19 mouse cellular contexts compared by ENCODE assay signal in the genomic region with DNA sequence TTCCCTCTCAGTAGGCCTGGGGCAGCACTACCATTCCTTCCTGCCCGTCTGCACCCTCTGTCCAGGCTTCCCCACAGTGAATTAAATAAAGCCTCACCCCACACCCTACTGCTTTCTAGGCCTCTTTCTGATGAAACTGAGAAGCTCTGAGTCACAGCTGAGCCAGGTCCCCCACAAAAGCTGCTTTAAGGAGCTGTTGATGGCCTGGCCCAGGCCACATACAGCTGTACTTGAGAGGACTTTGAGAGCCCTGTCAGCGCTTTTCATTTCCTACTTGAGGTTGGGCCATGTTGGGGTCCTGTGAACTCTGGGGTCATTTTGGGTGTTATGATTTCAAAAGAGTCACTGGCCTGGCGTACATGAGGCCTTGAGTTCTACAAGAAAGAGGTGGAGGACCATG. TPM values are rescaled to one million over a fixed set of nuclear protein-coding genes. Genes with fewer than 3 reads are reported as not detected.
DNase-seq lines count a peak whose midpoint lies in the region; ATAC-seq and TF ChIP-seq lines count a peak whose summit lies in the region.
"Had no signal": no experiment of that assay in that cellular context is flagged by ENCODE, and none has a peak within 500 bp of the region (broad histone marks: within the 10 kb centered on the region; RNA-seq: fewer than 3 reads in every experiment).

No protein-coding gene starts in this region.

- no peaks in the 10 kb centered on the region for H3K4me1 ChIP-seq in intestine, postnatal 0 days (replicated peaks; ENCODE audit: control insufficient read depth, insufficient read depth, low read length)
- H3K4me1 ChIP-seq in intestine, embryonic 15.5 days (replicated peaks) = peaks cover 7% of the 10 kb centered on the region
- peaks cover 10% of the 10 kb centered on the region for H3K4me1 ChIP-seq in midbrain, embryonic 13.5 days (replicated peaks)
- peaks cover 6% of the 10 kb centered on the region; the same call in 1 of the 2 replicates for H3K4me1 ChIP-seq in midbrain, postnatal 0 days (ENCODE audit: insufficient read depth, low read length)

- no peaks in the 10 kb centered on the region for H3K9me3 ChIP-seq in intestine, postnatal 0 days (ENCODE audit: control insufficient read depth)
- no peaks in the 10 kb centered on the region for H3K9me3 ChIP-seq in intestine, embryonic 15.5 days
- H3K9me3 ChIP-seq in midbrain, embryonic 13.5 days = no peaks in the 10 kb centered on the region
- H3K9me3 ChIP-seq in midbrain, postnatal 0 days (ENCODE audit: low read length) = no peaks in the 10 kb centered on the region
- H3K9me3 ChIP-seq: embryonic facial prominence, embryonic 10.5 days; embryonic facial prominence, embryonic 12.5 days; forebrain, embryonic 13.5 days; forebrain, embryonic 15.5 days had no signal

- 0 out of 2 replicates have a peak overlapping the region, but pooled peaks have one; percentile 4 for H3K27ac ChIP-seq in intestine, postnatal 0 days (ENCODE audit: low read depth, low read length)
- H3K27ac ChIP-seq in intestine, embryonic 15.5 days = no peak overlapping the region
- H3K27ac ChIP-seq in midbrain, embryonic 13.5 days = no peak overlapping the region
- H3K27ac ChIP-seq in midbrain, postnatal 0 days (ENCODE audit: low read depth, low read length) = no peak overlapping the region
- H3K27ac ChIP-seq: embryonic facial prominence, embryonic 10.5 days; embryonic facial prominence, embryonic 12.5 days; forebrain, embryonic 13.5 days; forebrain, embryonic 15.5 days had no signal

- TF ChIP-seq CTCF in intestine, postnatal 0 days (IDR thresholded peaks at IDR 0.05; ENCODE audit: low read depth) = no peak
- no peak for TF ChIP-seq CTCF in midbrain, postnatal 0 days (IDR thresholded peaks at IDR 0.05)

- peak; percentile 61 for DNase-seq in lung, postnatal 10 days
- DNase-seq in lung, postnatal 25 days (ENCODE audit: low spot score) = no peak
- DNase-seq in midbrain, postnatal 0 days (ENCODE audit: low spot score) = no peak
- DNase-seq in frontal cortex, postnatal 10 days (ENCODE audit: low spot score in 2 of 2) = no peak
- DNase-seq: adrenal gland, adult 2 months; adrenal gland, postnatal 10 days; adrenal gland, postnatal 25 days; cerebellum, adult 11-12 months; cerebellum, adult 2 months; cerebellum, adult 9-10 months; cerebellum, postnatal 10 days; cerebellum, postnatal 25 days had no signal

- WGBS in intestine, postnatal 0 days = 87% methylated on average over 3 of the region's 3 CpGs
- 92% methylated on average over 3 of the region's 3 CpGs for WGBS in intestine, embryonic 15.5 days
- 92% methylated on average over 3 of the region's 3 CpGs for WGBS in midbrain, embryonic 13.5 days
- 95% methylated on average over 3 of the region's 3 CpGs for WGBS in midbrain, postnatal 0 days

- no peak for ATAC-seq in intestine, postnatal 0 days
- ATAC-seq in intestine, embryonic 15.5 days = no peak
- ATAC-seq in midbrain, embryonic 13.5 days = no peak
- no peak for ATAC-seq in midbrain, postnatal 0 days (ENCODE audit: low FRiP score)
- ATAC-seq: forebrain, embryonic 13.5 days; forebrain, embryonic 15.5 days had no signal

- no peak overlapping the region for H3K4me2 ChIP-seq in intestine, postnatal 0 days (replicated peaks; ENCODE audit: low read depth)
- H3K4me2 ChIP-seq in intestine, embryonic 15.5 days (replicated peaks) = no peak overlapping the region
- no peak overlapping the region for H3K4me2 ChIP-seq in midbrain, embryonic 13.5 days (replicated peaks)
- no peak overlapping the region for H3K4me2 ChIP-seq in midbrain, postnatal 0 days (ENCODE audit: low read depth, low read length, poor library complexity, severe bottlenecking)
- H3K4me2 ChIP-seq: embryonic facial prominence, embryonic 12.5 days; forebrain, embryonic 13.5 days; forebrain, embryonic 15.5 days had no signal

- no peak overlapping the region for H3K9ac ChIP-seq in intestine, postnatal 0 days (ENCODE audit: low read depth, low read length)
- H3K9ac ChIP-seq in intestine, embryonic 15.5 days = no peak overlapping the region
- H3K9ac ChIP-seq in midbrain, embryonic 13.5 days (replicated peaks) = 0 out of 2 replicates have a peak overlapping the region, but pooled peaks have one; percentile 10
- H3K9ac ChIP-seq in midbrain, postnatal 0 days (replicated peaks; ENCODE audit: low read length, poor library complexity, severe bottlenecking) = no peak overlapping the region
- H3K9ac ChIP-seq: embryonic facial prominence, embryonic 12.5 days; forebrain, embryonic 13.5 days; forebrain, embryonic 15.5 days had no signal

- peaks cover 64% of the 10 kb centered on the region for H3K36me3 ChIP-seq in intestine, postnatal 0 days (ENCODE audit: control insufficient read depth, insufficient read depth)
- H3K36me3 ChIP-seq in intestine, embryonic 15.5 days = peaks cover 45% of the 10 kb centered on the region
- peaks cover 68% of the 10 kb centered on the region for H3K36me3 ChIP-seq in midbrain, embryonic 13.5 days
- H3K36me3 ChIP-seq in midbrain, postnatal 0 days (ENCODE audit: insufficient read depth, low read length) = peaks cover 45% of the 10 kb centered on the region

- no peaks in the 10 kb centered on the region for H3K27me3 ChIP-seq in intestine, postnatal 0 days (replicated peaks; ENCODE audit: control insufficient read depth, insufficient read depth, low read length)
- no peaks in the 10 kb centered on the region for H3K27me3 ChIP-seq in intestine, embryonic 15.5 days (replicated peaks)
- H3K27me3 ChIP-seq in midbrain, embryonic 13.5 days = no peaks in the 10 kb centered on the region
- no peaks in the 10 kb centered on the region for H3K27me3 ChIP-seq in midbrain, postnatal 0 days (ENCODE audit: insufficient read depth, low read length)
- H3K27me3 ChIP-seq: embryonic facial prominence, embryonic 12.5 days; forebrain, embryonic 13.5 days; forebrain, embryonic 15.5 days had no signal

- no peak overlapping the region for H3K4me3 ChIP-seq in intestine, postnatal 0 days (ENCODE audit: low read depth, low read length)
- H3K4me3 ChIP-seq in intestine, embryonic 15.5 days (replicated peaks) = no peak overlapping the region
- H3K4me3 ChIP-seq in midbrain, embryonic 13.5 days (replicated peaks) = no peak overlapping the region
- no peak overlapping the region for H3K4me3 ChIP-seq in midbrain, postnatal 0 days (ENCODE audit: low read depth, low read length)
- H3K4me3 ChIP-seq: embryonic facial prominence, embryonic 12.5 days; forebrain, embryonic 13.5 days; forebrain, embryonic 15.5 days had no signal

RNA-seq across cellular contexts. Expression of a gene that starts 4.0 kb away (rescaled TPM):
- 11.8 and 13.0 TPM in 2 replicates for polyA plus RNA-seq in intestine, postnatal 0 days (2015; fragmentation: Nextera tagmentation; extraction: Ambion mirVana)
- polyA plus RNA-seq in intestine, embryonic 15.5 days (2015; fragmentation: Nextera tagmentation; extraction: Ambion mirVana) = 15.9 TPM in 2 replicates
- polyA plus RNA-seq in midbrain, embryonic 13.5 days (2015; fragmentation: Nextera tagmentation; extraction: Ambion mirVana) = 17.8 and 18.0 TPM in 2 replicates
- 10.2 and 14.1 TPM in 2 replicates for total RNA-seq in midbrain, postnatal 0 days (2014; rRNA removed)
- polyA plus RNA-seq in midbrain, postnatal 0 days (2015; fragmentation: Nextera tagmentation; extraction: Ambion mirVana) = 12.6 and 13.2 TPM in 2 replicates

RNA-seq across cellular contexts. Expression of a gene that starts 7.5 kb away (rescaled TPM):
- 46.4 and 52.1 TPM in 2 replicates for polyA plus RNA-seq in intestine, postnatal 0 days (2015; fragmentation: Nextera tagmentation; extraction: Ambion mirVana)
- 60.5 and 65.8 TPM in 2 replicates for polyA plus RNA-seq in intestine, embryonic 15.5 days (2015; fragmentation: Nextera tagmentation; extraction: Ambion mirVana)
- 44.5 and 48.1 TPM in 2 replicates for polyA plus RNA-seq in midbrain, embryonic 13.5 days (2015; fragmentation: Nextera tagmentation; extraction: Ambion mirVana)
- total RNA-seq in midbrain, postnatal 0 days (2014; rRNA removed) = 36.3 and 38.2 TPM in 2 replicates
- polyA plus RNA-seq in midbrain, postnatal 0 days (2015; fragmentation: Nextera tagmentation; extraction: Ambion mirVana) = 53.1 and 55.8 TPM in 2 replicates

RNA-seq across cellular contexts. Expression of a gene that starts 7.7 kb away (rescaled TPM):
- polyA plus RNA-seq in intestine, postnatal 0 days (2015; fragmentation: Nextera tagmentation; extraction: Ambion mirVana) = 199 and 203 TPM in 2 replicates
- 277 and 331 TPM in 2 replicates for polyA plus RNA-seq in intestine, embryonic 15.5 days (2015; fragmentation: Nextera tagmentation; extraction: Ambion mirVana)
- 370 and 392 TPM in 2 replicates for polyA plus RNA-seq in midbrain, embryonic 13.5 days (2015; fragmentation: Nextera tagmentation; extraction: Ambion mirVana)
- 490 and 533 TPM in 2 replicates for total RNA-seq in midbrain, postnatal 0 days (2014; rRNA removed)
- 351 and 386 TPM in 2 replicates for polyA plus RNA-seq in midbrain, postnatal 0 days (2015; fragmentation: Nextera tagmentation; extraction: Ambion mirVana)

RNA-seq across cellular contexts. Expression of a gene that starts 24.6 kb away (rescaled TPM):
- 805 and 863 TPM in 2 replicates for polyA plus RNA-seq in intestine, postnatal 0 days (2015; fragmentation: Nextera tagmentation; extraction: Ambion mirVana)
- polyA plus RNA-seq in intestine, embryonic 15.5 days (2015; fragmentation: Nextera tagmentation; extraction: Ambion mirVana) = 957 and 992 TPM in 2 replicates
- 680 and 755 TPM in 2 replicates for polyA plus RNA-seq in midbrain, embryonic 13.5 days (2015; fragmentation: Nextera tagmentation; extraction: Ambion mirVana)
- 357 and 402 TPM in 2 replicates for total RNA-seq in midbrain, postnatal 0 days (2014; rRNA removed)
- 721 and 736 TPM in 2 replicates for polyA plus RNA-seq in midbrain, postnatal 0 days (2015; fragmentation: Nextera tagmentation; extraction: Ambion mirVana)

RNA-seq across cellular contexts. Expression of a gene that starts 28.7 kb away (rescaled TPM):
- polyA plus RNA-seq in intestine, postnatal 0 days (2015; fragmentation: Nextera tagmentation; extraction: Ambion mirVana) = 145 and 148 TPM in 2 replicates
- 121 and 132 TPM in 2 replicates for polyA plus RNA-seq in intestine, embryonic 15.5 days (2015; fragmentation: Nextera tagmentation; extraction: Ambion mirVana)
- polyA plus RNA-seq in midbrain, embryonic 13.5 days (2015; fragmentation: Nextera tagmentation; extraction: Ambion mirVana) = 152 and 155 TPM in 2 replicates
- 118 and 121 TPM in 2 replicates for total RNA-seq in midbrain, postnatal 0 days (2014; rRNA removed)
- 198 and 212 TPM in 2 replicates for polyA plus RNA-seq in midbrain, postnatal 0 days (2015; fragmentation: Nextera tagmentation; extraction: Ambion mirVana)
